Mouse (Mus musculus) stomach, postnatal 0 days (tissue): ENCODE measurements around the gene Acoxl.

ENCODE experiments used
- CTCF ChIP-seq: IDR thresholded peaks from 2 replicates; pipeline ENCODE4 v1.5.1; 2016; ENCODE audit warnings: antibody characterized with exemption, low read depth, mild to moderate bottlenecking, moderate library complexity
- EP300 ChIP-seq: optimal IDR thresholded peaks from 2 replicates; pipeline ENCODE3; 2016; ENCODE audit warnings: antibody characterized with exemption

- no peak for TF ChIP-seq EP300
- no peak for TF ChIP-seq CTCF
Measured at GRCm38 (mm10) chr2:128096070-128096469, 257.4 kb downstream of the Acoxl start.
